Mouse (Mus musculus) MEL (cell line): Measurements from ENCODE around the gene Gcnt4.

Source experiments
- CHD2 ChIP-seq: IDR thresholded peaks from 2 replicates; pipeline ENCODE4 v1.6.1; 2011; ENCODE audit warnings: low read length, improper control_type of control experiment
- CTCF ChIP-seq, 3 experiments: IDR thresholded peaks in 2 of 3; conservative IDR thresholded peaks in 1 of 3; 2 replicates each; pipeline ENCODE4 v1.5.1; 2011 to 2012; ENCODE audit warnings: low read length in 3 of 3, low read depth in 2 of 3, mild to moderate bottlenecking in 2 of 3, improper control_type of control experiment in 1 of 3, inconsistent platforms in 1 of 3, mixed read lengths in 1 of 3, moderate library complexity in 1 of 3; ENCODE audit not compliant: control insufficient read depth in 1 of 3, insufficient read depth in 1 of 3, poor library complexity in 1 of 3, severe bottlenecking in 1 of 3
- POLR2A ChIP-seq, 2 experiments: IDR thresholded peaks; 2 replicates each; pipeline ENCODE4 v1.6.1; 2011 to 2012; ENCODE audit warnings: low read length in 2 of 2, mild to moderate bottlenecking in 2 of 2, control low read depth in 1 of 2, improper control_type of control experiment in 1 of 2, low read depth in 1 of 2, moderate library complexity in 1 of 2; ENCODE audit not compliant: control insufficient read depth in 1 of 2, insufficient read depth in 1 of 2, poor library complexity in 1 of 2
- POLR2AphosphoS2 ChIP-seq: IDR thresholded peaks from 2 replicates; pipeline ENCODE4 v1.6.1; 2011; ENCODE audit warnings: low read length, improper control_type of control experiment
- SMC3 ChIP-seq: IDR thresholded peaks from 2 replicates; pipeline ENCODE4 v1.6.1; 2011; ENCODE audit warnings: low read depth, low read length, improper control_type of control experiment
- TBP ChIP-seq: IDR thresholded peaks from 2 replicates; pipeline ENCODE4 v1.8.0; 2011; ENCODE audit warnings: low read depth, low read length, improper control_type of control experiment
- TCF12 ChIP-seq: IDR thresholded peaks from 2 replicates; pipeline ENCODE4 v1.6.1; 2014; ENCODE audit warnings: low read depth, mild to moderate bottlenecking, inconsistent platforms, low read length, improper control_type of control experiment, moderate library complexity
- ZKSCAN1 ChIP-seq: IDR thresholded peaks from 2 replicates; pipeline ENCODE4 v1.6.1; 2012; ENCODE audit warnings: low read depth, mild to moderate bottlenecking, inconsistent platforms, low read length, improper control_type of control experiment, moderate library complexity
- ZNF384 ChIP-seq: IDR thresholded peaks from 2 replicates; pipeline ENCODE4 v1.6.1; 2012; ENCODE audit warnings: low read depth, mild to moderate bottlenecking, inconsistent platforms, low read length, improper control_type of control experiment

- TF ChIP-seq POLR2A (IDR thresholded peaks at IDR 0.05; ENCODE audit: control insufficient read depth in 1 of 2, insufficient read depth in 1 of 2, low read depth in 1 of 2, low read length in 2 of 2, poor library complexity in 1 of 2) (no peak), TCF12 (no peak), SMC3 (no peak), CHD2 (no peak), TBP (no peak), CTCF (IDR thresholded peaks at IDR 0.05 in 2 of 3, conservative IDR thresholded peaks at IDR 0.05 in 1 of 3; ENCODE audit: control insufficient read depth in 1 of 3, insufficient read depth in 1 of 3, low read depth in 2 of 3, low read length in 3 of 3, poor library complexity in 1 of 3, severe bottlenecking in 1 of 3) (no peak), ZNF384 (no peak), POLR2AphosphoS2 (no peak), ZKSCAN1 (no peak)
Observed at GRCm38 (mm10) chr13:96945748-96946147, 21.3 kb downstream of the Gcnt4 start.
